Mouse (Mus musculus): Measurements from ENCODE around the gene Spata16.

Gene Spata16

DNA sequence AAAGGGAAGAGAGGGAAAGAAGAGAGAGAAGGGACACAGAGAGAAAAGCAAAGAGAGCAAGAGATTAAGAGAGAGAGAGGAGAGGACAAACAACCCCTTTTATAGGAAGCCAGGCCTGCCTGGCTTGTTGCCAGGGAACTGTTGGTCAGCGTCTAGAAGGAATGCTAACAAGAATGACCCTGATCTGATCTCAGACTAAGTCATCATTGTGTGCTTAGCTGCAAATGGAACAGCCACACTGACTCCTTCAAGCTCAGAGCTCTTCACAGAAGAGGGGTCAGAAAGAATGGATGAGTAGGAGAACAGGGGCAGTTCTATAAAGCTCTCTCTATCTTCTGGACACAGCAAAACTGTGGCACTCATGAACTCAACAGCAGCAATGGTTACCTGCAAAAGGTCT, 334.7 kb downstream of the Spata16 start:
- DNase-seq (ENCODE audit: low spot score), result no peak

DNA sequence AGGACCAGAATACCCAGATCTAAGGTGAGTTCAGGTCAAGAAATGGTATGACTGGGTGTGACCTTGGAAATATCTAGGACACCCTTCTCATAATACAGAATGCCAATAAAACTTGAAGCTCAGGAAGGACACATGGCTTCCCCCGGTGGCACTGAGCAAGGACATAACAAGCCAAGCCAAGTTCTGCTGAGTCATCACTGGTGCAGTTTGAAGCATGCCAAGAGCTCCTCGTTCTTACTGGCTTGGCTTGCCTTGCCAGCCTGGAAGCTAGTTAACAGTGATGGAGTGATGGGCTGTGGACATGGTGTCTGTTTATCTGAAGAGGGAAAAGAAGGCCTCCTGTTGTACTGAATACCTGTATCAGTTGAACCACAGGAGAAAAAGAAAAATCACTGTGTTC, 342.2 kb downstream of the Spata16 start:
- DNase-seq (ENCODE audit: low spot score), result no peak

DNA sequence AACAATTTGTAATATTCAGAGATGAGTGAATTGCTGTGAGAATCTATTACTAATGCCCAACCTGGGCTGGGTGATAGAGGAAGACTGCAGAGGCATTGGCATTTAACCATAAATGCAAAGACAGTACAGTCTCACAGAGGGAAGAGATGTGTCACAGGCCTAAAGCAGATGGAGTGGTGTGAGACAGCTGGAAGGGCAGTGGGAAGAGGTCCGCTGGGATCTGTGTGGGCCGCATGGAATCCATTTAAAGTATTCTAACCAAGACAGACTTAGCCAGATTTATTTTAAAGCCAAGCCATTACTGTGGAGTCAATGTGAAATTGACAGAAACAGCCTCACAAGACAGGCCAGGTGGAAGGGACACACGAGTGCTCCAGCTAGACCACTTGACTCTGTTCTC, 343.0 kb downstream of the Spata16 start:
- no peak for DNase-seq (ENCODE audit: low spot score)

DNA sequence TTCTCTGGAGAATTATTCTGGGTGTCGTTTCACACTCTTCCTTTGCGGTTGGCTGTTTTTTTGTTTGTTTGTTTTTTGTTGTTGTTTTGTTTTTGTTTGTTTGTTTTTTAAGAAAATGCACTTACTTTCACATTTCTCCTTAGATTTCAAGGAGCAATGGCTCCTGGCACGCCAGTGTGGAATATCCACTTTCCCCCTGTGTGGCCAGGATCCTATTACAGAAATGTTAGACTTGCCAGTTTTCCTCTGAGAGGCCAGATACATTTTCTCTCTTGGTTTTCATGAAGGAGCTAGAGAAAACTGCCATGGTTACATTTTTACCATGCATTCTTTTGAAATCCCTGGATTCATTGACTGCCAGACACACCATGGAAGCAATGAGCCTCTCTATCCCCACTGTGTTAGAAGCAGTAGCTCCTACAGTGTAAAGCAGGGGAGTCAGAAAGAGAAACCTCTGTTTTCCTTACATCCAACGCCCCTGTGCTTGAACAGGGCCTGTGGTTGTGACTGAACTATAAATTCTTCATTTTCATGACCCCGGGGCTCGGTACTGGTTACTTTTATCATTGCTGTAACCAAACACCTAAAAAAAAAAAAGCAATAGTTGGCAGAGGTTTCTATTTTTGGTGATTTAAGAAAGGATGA, 344.7 kb downstream of the Spata16 start:
- no peak for DNase-seq (ENCODE audit: low spot score)

DNA sequence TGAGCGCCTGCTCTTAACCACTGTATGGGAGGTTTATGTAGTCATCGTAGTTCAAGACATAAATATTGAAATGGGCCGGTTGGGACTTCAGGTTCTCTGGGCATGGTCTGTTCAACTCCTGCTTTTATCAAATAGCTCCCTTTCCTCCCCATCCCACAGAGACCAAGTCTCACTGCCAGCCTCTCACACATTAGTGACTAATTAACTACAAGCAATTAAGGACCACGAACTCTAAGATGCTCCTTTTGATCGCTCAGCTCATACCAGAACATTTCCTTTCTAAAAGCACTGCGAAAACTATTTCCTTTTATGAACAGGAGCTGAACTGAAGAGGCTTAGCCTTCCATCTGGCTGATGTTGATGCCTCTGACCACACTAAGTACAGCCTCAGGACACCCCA, 346.3 kb downstream of the Spata16 start:
- no peak for DNase-seq (ENCODE audit: low spot score)

DNA sequence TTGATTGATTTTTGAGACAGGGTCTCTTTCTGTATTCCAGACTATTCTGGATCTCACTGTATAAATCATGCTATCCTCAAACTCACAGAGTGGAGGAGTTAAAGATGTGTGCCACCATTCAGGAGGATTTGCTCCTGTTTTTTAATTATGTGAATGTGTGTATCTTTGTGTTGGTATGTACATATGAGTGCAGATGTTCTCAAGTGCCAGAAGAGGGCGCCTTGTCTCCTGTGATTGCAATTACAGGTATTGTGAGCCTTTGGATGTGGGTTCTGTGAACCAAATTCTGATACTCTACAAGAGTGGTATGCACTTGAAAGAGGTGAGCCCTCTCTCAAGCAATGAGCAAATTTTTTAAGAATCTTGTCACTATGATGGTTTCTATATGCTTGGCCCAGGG, 369.4 kb downstream of the Spata16 start:
- no peak for DNase-seq (ENCODE audit: low spot score)

DNA sequence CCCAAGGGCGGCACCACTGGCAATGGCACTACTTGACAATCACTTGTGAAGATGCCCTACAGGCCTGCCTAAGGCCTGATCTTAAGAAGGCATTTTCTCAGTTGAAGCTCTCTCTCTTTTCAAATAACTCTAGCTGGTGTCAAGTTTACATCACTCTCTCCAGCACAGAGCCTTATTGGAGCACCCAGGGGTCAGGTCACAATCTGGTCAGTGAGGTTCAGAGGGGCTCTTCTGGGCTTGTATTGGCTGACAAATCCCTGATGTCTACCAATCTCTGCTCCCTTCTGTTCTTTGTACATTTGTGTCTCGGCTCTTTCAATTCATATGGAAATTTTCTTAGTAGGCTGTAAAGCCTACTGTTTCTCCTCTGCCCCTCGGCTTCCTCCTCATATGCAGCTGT, 390.5 kb downstream of the Spata16 start:
- no peak for DNase-seq (ENCODE audit: low spot score)

DNA sequence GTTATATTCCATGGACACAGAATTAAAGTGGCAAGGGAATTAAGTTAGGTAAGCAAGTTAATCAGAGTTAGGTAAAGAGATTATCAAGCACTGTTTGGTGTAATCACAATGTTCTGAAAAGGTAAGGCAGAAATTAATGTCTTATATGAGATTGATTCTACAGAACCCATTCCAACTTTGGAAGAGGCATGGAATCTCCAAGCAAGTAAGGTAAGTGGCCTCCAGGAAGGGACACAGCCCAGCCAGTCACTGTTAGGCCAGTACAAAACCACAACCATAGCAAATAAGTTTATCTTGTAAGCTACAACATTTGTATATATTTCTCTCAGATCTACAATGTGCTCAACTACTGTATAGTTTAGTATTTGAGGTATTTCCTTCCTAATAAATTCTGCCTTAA, 391.1 kb downstream of the Spata16 start:
- DNase-seq (ENCODE audit: low spot score), result no peak

DNA sequence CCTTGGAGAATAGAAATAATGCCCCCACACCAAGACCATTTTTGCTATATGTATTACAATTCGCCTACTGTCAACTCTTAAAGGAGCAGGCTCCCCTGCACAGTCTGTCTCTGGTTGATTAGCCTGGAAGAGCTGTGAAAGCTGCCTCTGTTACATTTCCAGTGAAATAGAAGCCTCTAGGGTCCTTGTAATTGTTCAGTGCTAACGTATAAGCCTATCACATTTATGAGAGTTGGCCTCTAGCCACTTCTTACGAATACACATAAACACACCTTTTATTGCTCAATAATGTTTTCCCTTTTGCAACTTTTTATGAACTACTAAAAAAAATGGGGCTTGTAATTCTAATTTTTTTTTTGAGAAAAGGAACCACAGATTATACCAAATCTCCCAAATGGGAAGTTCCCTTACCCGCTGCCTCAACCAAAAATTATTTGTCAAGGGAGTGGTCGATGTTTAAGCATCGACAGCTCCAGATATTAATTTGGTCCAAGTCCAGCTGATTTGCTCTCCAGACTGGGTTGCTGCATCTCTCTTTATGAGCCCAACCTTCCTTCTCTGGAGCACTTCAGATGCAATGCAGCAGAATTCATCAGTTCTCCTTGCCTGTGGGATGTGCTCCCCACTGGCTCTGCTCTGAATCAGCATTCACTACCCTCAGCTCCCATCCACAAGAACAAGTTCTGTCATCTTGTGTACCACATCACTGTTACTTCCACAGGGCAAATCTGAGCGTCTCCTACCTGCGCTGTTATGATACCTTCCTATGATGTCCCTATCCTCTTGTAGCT, 392.8 kb downstream of the Spata16 start:
- DNase-seq (ENCODE audit: low spot score), result no peak

Measured in layer of hippocampus, adult 9-10 months (tissue).